Mouse (Mus musculus) erythroid progenitor cell, adult 5-6 weeks (primary cell): ENCODE results near the gene Kctd15. TPM values are rescaled to one million over a fixed set of nuclear protein-coding genes. Genes with fewer than 3 reads are reported as not detected.

Source experiments
- ATAC-seq: replicated peaks from 2 replicates; pipeline ENCODE4 v1.8.0; 2016; ENCODE audit warnings: moderate number of reproducible peaks, mild to moderate bottlenecking, moderate TSS enrichment, inconsistent platforms; ENCODE audit not compliant: poor library complexity, low FRiP score, severe bottlenecking
- total RNA-seq, 2 experiments: library from RNA; stranded (forward) in 1 of 2; stranded (reverse) in 1 of 2; fragments of 150-400 nt in 1 of 2; fragments of 186-747, 209-891 nt in 1 of 2; gene quantifications; 2 replicates each; pipeline versions ENCODE4 v1.2.3 to v1.2.4; 2015 to 2017; ENCODE audit warnings: low replicate concordance in 2 of 2

Kctd15 gene
- total RNA-seq, 2 experiments from 2014 or later = not detected

GRCm38 (mm10) chr7:34632966-34633742 lies 23.4 kb downstream of the Kctd15 start:
- ATAC-seq = no peak

- no peak for ATAC-seq
These were observed 26.1 kb downstream of the Kctd15 start for GRCm38 (mm10) chr7:34630211-34631085.

GRCm38 (mm10) chr7:34629702-34630210 lies 26.8 kb downstream of the Kctd15 start:
- no peak for ATAC-seq

- ATAC-seq = no peak
These were observed 36.1 kb downstream of the Kctd15 start for GRCm38 (mm10) chr7:34620411-34620810.

GRCm38 (mm10) chr7:34618141-34618890 lies 38.2 kb downstream of the Kctd15 start:
- no peak for ATAC-seq

- ATAC-seq = no peak
These were observed 40.3 kb downstream of the Kctd15 start for GRCm38 (mm10) chr7:34616275-34616674.

GRCm38 (mm10) chr7:34610445-34610844 lies 46.1 kb downstream of the Kctd15 start:
- no peak for ATAC-seq

GRCm38 (mm10) chr7:34607334-34607970 lies 49.1 kb downstream of the Kctd15 start:
- ATAC-seq = no peak

- no peak for ATAC-seq
These were observed 49.8 kb downstream of the Kctd15 start for GRCm38 (mm10) chr7:34606729-34607128.

- no peak for ATAC-seq
These were observed 50.5 kb downstream of the Kctd15 start for GRCm38 (mm10) chr7:34606051-34606450.

GRCm38 (mm10) chr7:34598576-34598975 lies 58.0 kb downstream of the Kctd15 start:
- ATAC-seq = no peak

- ATAC-seq = no peak
These were observed 58.5 kb downstream of the Kctd15 start for GRCm38 (mm10) chr7:34597986-34598385.

- no peak for ATAC-seq
These were observed 59.8 kb downstream of the Kctd15 start for GRCm38 (mm10) chr7:34596531-34597235.

GRCm38 (mm10) chr7:34595307-34595565 lies 61.3 kb downstream of the Kctd15 start:
- no peak for ATAC-seq

- ATAC-seq = no peak
These were observed 61.8 kb downstream of the Kctd15 start for GRCm38 (mm10) chr7:34594501-34595306.

GRCm38 (mm10) chr7:34590711-34591110 lies 65.8 kb downstream of the Kctd15 start:
- no peak for ATAC-seq
